In genomic region chr7:80499190-80499962, GRCm38 (mm10) we compare ENCODE assay signal across 15 mouse cellular contexts. TPM values are rescaled to one million over a fixed set of nuclear protein-coding genes. Genes with fewer than 3 reads are reported as not detected.
DNase-seq lines count a peak whose midpoint lies in the region; ATAC-seq and TF ChIP-seq lines count a peak whose summit lies in the region.
"Had no signal": no experiment of that assay in that cellular context is flagged by ENCODE, and none has a peak within 500 bp of the region (broad histone marks: within the 10 kb centered on the region; RNA-seq: fewer than 3 reads in every experiment).

No protein-coding gene starts in this region.

- H3K27me3 ChIP-seq in liver, postnatal 0 days (ENCODE audit: insufficient read depth, low read length), result no peaks in the 10 kb centered on the region
- H3K27me3 ChIP-seq: hindbrain, embryonic 15.5 days; limb, embryonic 12.5 days; midbrain, embryonic 15.5 days; neural tube, embryonic 15.5 days had no signal

- H3K36me3 ChIP-seq in liver, postnatal 0 days (replicated peaks; ENCODE audit: insufficient read depth, low read length), result peaks cover 45% of the 10 kb centered on the region

- no peak overlapping the region for H3K4me2 ChIP-seq in liver, postnatal 0 days (ENCODE audit: low read depth, low read length)
- H3K4me2 ChIP-seq: hindbrain, embryonic 15.5 days; limb, embryonic 12.5 days; midbrain, embryonic 15.5 days; neural tube, embryonic 15.5 days had no signal

- ATAC-seq in liver, postnatal 0 days, result peak; percentile 62
- ATAC-seq: midbrain, embryonic 15.5 days had no signal

- H3K9me3 ChIP-seq in liver, postnatal 0 days (ENCODE audit: low read length), result no peaks in the 10 kb centered on the region
- H3K9me3 ChIP-seq: hindbrain, embryonic 15.5 days; limb, embryonic 12.5 days; midbrain, embryonic 15.5 days; neural tube, embryonic 15.5 days had no signal

- WGBS in liver, postnatal 0 days (ENCODE audit: insufficient replicate concordance), result 71% methylated on average over 9 of the region's 9 CpGs

- no peak overlapping the region for H3K4me3 ChIP-seq in liver, postnatal 0 days (ENCODE audit: low read depth, low read length)
- H3K4me3 ChIP-seq: hindbrain, embryonic 15.5 days; limb, embryonic 12.5 days; midbrain, embryonic 15.5 days; neural tube, embryonic 15.5 days had no signal

- peak; percentile 45 to 62 for DNase-seq in adrenal gland, adult (ENCODE audit: inconsistent age in 2 of 2, low spot score in 1 of 2)
- no peak for DNase-seq in adrenal gland, adult 18-20 months (ENCODE audit: low spot score in 2 of 2)
- DNase-seq in ovary, adult 18-20 months (ENCODE audit: low spot score), result peak; percentile 18
- DNase-seq in ovary, postnatal 10 days (ENCODE audit: low spot score), result no peak
- peak; percentile 40 for DNase-seq in liver, postnatal 0 days
- DNase-seq in layer of hippocampus, adult 9-11 months, result no peak
- no peak for DNase-seq in urinary bladder, adult 18-20 months (ENCODE audit: low spot score in 2 of 2)
- DNase-seq in layer of hippocampus, adult 11-12 months (ENCODE audit: low spot score), result no peak
- DNase-seq: embryo, embryonic 11 days; kidney, postnatal 36 days; right cerebral cortex, postnatal 4 days had no signal

- peaks cover 8% of the 10 kb centered on the region for H3K4me1 ChIP-seq in liver, postnatal 0 days (ENCODE audit: insufficient read depth)
- H3K4me1 ChIP-seq: hindbrain, embryonic 15.5 days; limb, embryonic 12.5 days; midbrain, embryonic 15.5 days; neural tube, embryonic 15.5 days had no signal

- no peak overlapping the region for H3K9ac ChIP-seq in liver, postnatal 0 days (replicated peaks)
- H3K9ac ChIP-seq: hindbrain, embryonic 15.5 days; limb, embryonic 12.5 days; midbrain, embryonic 15.5 days; neural tube, embryonic 15.5 days had no signal

- TF ChIP-seq EP300 in liver, postnatal 0 days (IDR thresholded peaks at IDR 0.05; ENCODE audit: low read depth), result peak; percentile 31; the same call in 1 of the 2 replicates

- TF ChIP-seq CTCF in liver, postnatal 0 days (IDR thresholded peaks at IDR 0.05; ENCODE audit: low read depth), result no peak

- no peak overlapping the region for H3K27ac ChIP-seq in liver, postnatal 0 days (ENCODE audit: low read depth)
- H3K27ac ChIP-seq: hindbrain, embryonic 15.5 days; limb, embryonic 12.5 days; midbrain, embryonic 15.5 days; neural tube, embryonic 15.5 days had no signal

RNA-seq across cellular contexts. Expression of gene Blm, which starts 35.5 kb away (rescaled TPM):
- 1 to 10 TPM in 1 of 2 experiments, under 1 TPM in 1; 0.86 to 2.2 TPM for total RNA-seq in adrenal gland, adult 18-20 months (2021)
- 8.1 and 11.8 TPM in 2 replicates for polyA plus RNA-seq in liver, postnatal 0 days (2015; fragmentation: Nextera tagmentation; extraction: Ambion mirVana)

Comparison
In these comparisons a context has a peak if more than half of its experiments do, and no peak if none do; other contexts are left out.
1. DNase-seq: peak in adrenal gland, adult (2 of 2), ovary, adult 18-20 months (single experiment) and liver, postnatal 0 days (single experiment); none in adrenal gland, adult 18-20 months (0 of 2), ovary, postnatal 10 days (single experiment), layer of hippocampus, adult 9-11 months (single experiment), urinary bladder, adult 18-20 months (0 of 2) and layer of hippocampus, adult 11-12 months (single experiment).